Mouse (Mus musculus): ENCODE results near the gene Alkbh7.

The Alkbh7 gene

DNA sequence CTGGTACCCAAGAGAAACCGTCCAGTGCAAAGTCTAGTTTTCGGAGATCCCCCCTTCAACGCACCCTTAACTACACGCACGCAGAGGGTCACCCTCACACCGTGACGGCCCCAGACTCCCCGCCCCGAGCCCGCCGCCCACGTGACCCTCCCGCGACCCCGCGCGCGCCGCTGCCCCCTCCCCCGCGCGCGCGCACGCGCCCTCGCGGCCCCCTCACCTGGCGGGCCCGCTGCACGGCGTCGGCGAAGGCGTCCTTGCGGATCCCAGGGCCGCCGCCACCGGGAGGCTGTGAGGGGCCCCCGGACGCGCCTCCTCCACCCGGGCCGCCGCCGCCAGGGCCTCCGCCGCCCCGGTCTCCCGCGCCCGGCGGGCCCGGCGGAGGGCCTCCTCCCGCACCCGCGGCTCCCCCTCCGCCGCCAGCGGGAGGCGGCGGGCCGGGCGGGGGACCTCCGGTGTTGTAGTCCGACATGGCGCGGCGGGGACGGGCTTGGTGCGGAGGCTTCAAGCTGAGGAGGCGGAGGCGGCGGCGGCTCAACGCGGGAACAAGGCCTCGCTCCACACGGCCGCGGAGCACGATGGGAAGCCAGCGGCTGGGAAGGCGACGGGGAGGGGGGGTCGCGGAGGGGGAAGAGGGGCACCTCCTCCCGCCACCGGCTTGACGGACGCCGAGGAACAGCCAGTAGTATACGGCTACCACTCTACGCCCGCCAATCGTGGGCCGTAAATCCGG lies 34.0 kb downstream of the Alkbh7 start, which contains the start of gene Khsrp:
Khsrp (minus strand) TSS at position 592 of the 730 bp plus-strand sequence.
- peak in 1 of 2 experiments; percentile 49 for DNase-seq (ENCODE audit: low spot score in 2 of 2)

DNA sequence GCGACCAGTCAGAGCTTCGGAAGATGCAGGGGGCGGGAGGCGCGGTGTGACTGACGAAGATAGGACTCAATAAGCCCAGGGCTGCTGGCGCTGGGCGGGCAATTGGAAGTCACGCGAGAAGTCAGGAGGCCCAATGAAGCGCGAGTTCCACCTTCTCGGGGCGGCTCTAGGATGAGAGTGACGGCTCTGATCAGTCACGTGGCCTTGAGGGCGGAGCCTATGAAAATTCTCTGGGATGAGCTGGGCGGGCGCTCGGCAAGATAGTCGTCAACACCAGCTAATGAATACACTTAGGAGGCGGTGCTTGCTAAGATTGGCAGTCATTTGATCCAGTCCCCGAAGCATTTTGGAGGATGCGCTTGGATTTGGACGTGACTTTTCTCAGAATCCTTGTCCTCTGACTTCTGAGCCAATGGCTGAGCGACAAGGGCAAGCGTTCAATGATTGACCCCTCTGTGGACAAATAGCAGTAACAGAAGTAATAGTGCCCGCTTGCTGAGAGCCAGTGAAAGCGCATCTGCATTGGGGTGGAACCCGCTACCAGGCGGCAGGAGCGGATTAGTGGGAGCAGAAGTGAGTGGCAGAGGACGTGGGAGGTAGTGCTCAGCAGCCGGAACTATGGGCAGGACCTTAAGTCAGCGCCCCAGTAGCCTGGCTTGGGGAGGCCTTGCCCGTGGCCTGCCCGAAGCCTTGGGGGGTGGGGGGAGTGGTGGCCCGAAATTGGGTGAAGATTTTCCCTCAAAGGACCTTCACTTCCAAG lies 34.7 kb downstream of the Alkbh7 start:
- peak; percentile 99 for DNase-seq (ENCODE audit: low spot score in 2 of 2)

DNA sequence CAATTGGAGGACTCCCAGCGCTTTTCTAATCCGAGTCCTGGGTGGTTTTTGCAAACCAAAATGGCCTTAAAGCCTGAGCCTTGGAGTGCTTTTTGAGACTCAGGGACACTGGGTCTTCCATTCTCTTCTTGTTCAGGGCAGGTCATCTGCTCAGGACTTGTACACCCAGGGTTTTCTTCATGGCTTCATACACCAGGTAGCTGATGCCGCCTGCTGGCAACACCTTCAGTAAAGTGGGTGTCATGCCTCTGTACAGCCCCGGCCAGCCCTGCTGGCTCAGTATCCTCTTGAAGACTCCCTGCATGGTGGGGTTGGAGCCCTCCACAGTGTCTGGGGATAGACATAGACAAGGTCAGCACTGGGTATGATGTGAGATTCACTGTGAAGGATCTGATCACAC lies 35.7 kb downstream of the Alkbh7 start:
- no peak for DNase-seq (ENCODE audit: low spot score in 2 of 2)

DNA sequence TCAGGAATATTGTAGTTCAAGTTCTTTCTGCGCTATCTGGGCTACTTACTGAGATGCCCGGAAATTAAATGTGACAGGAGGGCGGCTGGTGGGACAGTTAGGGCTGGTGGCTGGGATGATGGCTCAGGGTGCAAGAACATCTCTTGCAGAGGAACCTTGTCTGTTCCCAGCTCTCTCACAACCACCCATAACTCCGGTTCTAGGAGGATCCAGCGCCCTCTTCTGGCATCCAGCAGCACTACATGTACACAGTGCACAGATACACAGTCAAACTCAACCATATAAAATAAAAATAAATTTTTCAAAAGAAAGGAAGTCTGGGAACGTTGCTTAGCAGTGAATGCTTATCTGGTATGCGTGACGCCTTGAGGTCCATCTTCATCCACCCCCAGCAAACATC lies 41.8 kb downstream of the Alkbh7 start:
- DNase-seq (ENCODE audit: low spot score in 2 of 2) = no peak

DNA sequence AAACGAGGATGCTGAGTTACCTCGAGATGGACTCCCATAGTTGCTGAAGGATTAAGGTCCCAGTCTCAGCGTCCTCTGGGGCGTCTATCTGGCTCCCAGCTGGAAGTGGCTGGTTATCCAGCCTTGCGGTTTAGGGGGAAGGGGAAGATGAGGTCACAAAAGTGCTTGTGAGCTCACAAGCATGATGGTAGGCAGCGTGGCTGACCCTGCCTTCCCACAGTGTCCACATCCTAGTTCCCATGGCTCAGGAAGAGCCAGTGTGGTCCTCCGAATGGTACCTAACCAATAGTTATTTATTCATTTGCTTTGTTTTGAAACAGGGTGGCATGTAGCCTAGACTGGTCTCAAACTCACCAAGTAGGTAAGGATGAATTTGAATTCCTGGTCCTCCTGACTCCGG lies 44.4 kb downstream of the Alkbh7 start, which contains the start of gene Slc25a41:
Slc25a41 (minus strand) TSS at position 101 of the 400 bp plus-strand sequence.
- DNase-seq (ENCODE audit: low spot score in 2 of 2) = peak in 1 of 2 experiments; percentile 49

DNA sequence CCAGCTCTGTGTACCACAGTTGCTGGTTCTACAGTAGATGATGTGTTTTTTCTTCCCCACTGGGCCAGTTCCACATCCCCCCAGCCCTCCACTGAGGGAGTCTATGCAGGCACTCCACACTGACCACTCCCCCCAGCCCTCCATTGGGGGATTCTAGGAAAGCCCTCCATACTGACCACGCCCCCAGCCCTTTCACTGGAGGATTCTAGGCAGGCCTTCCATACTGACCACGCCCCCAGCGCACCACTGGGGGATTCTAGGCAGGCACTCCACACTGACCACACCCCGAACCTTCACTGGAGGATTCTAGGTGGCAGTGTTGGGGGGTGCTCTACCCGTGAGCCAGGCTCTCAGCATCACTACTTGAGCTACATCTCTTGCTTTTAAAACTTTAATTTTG lies 50.3 kb downstream of the Alkbh7 start:
- no peak for DNase-seq (ENCODE audit: low spot score in 2 of 2)

DNA sequence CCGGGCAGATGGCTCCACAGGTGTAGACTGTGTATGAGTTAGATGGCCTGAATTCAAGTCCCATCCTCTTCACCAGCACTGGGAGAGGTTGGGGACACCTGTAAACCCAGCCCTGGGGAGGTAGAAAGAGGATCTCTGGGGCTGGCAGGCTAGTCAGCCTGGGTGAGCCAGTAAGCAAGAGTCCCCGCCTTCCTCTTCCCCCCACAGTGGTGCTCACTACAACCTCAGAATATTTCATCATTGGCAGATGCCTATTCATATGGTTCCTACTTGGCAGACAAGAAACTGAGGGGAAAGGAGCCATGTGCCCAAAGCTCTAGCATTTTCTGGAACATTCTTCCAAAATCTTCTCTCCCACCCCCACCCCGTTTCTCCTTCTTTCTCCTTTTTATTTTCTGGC lies 51.7 kb downstream of the Alkbh7 start:
- DNase-seq (ENCODE audit: low spot score in 2 of 2) = no peak

All from urinary bladder, postnatal 4 days (tissue).